Mouse (Mus musculus): ENCODE data around the gene Sdk2.

- TF ChIP-seq POLR2A (IDR thresholded peaks at IDR 0.05; ENCODE audit: borderline replicate concordance, extremely low read depth, insufficient read depth, insufficient read length, poor library complexity, severe bottlenecking) = no peak
- no peak for TF ChIP-seq CTCF (IDR thresholded peaks at IDR 0.05; ENCODE audit: borderline replicate concordance, extremely low read depth, insufficient read depth, insufficient read length)
Measured at GRCm38 (mm10) chr11:113791357-113792215, 275.3 kb downstream of the Sdk2 start.
